Mouse (Mus musculus): ENCODE measurements around the gene Exoc4.
A peak's percentile ranks its signal among the peaks of the same experiment; 100 is the strongest.

Gene Exoc4

GRCm38 (mm10) chr6:33709340-33709739 lies 460.5 kb downstream of the Exoc4 start:
- Histone ChIP-seq H3K27me3 (ENCODE audit: control insufficient read depth, insufficient read depth, low read length, poor library complexity, severe bottlenecking) (no peaks in the 10 kb centered on the region), H3K36me3 (ENCODE audit: control insufficient read depth, insufficient read depth, low read length, poor library complexity, severe bottlenecking) (no peaks in the 10 kb centered on the region)
- no peak for DNase-seq (ENCODE audit: low read depth, low spot score)

DNA sequence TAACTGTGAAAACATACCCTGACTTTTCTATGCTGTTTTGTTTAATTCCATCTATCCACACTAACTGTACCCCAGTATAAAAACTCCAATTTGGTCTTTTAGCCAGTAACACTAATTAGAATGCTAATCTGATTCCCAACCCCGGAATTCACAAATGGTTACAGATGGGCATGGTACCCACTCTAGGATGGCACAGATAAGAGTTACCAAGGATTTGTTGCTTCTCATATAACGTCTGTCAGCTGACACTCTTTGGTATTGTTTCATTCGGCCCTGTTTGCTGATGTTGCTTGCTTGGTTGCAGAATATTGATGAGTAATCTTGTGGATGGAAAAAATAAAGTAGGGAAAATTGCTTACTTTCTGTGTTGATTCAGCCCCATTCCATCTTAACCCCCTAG lies 462.9 kb downstream of the Exoc4 start:
- no peak for DNase-seq (ENCODE audit: low read depth, low spot score)
- H3K27me3 ChIP-seq (ENCODE audit: control insufficient read depth, insufficient read depth, low read length, poor library complexity, severe bottlenecking): no peaks in the 10 kb centered on the region
- H3K36me3 ChIP-seq (ENCODE audit: control insufficient read depth, insufficient read depth, low read length, poor library complexity, severe bottlenecking): no peaks in the 10 kb centered on the region; the same call in 1 of the 2 replicates

GRCm38 (mm10) chr6:33712540-33713118 lies 463.7 kb downstream of the Exoc4 start:
- Histone ChIP-seq H3K27me3 (ENCODE audit: control insufficient read depth, insufficient read depth, low read length, poor library complexity, severe bottlenecking) (no peaks in the 10 kb centered on the region), H3K36me3 (ENCODE audit: control insufficient read depth, insufficient read depth, low read length, poor library complexity, severe bottlenecking) (no peaks in the 10 kb centered on the region; the same call in 1 of the 2 replicates)
- DNase-seq (ENCODE audit: low read depth, low spot score): no peak

GRCm38 (mm10) chr6:33716254-33716965 lies 467.5 kb downstream of the Exoc4 start:
- no peaks in the 10 kb centered on the region for H3K27me3 ChIP-seq (ENCODE audit: control insufficient read depth, insufficient read depth, low read length, poor library complexity, severe bottlenecking)
- H3K36me3 ChIP-seq (ENCODE audit: control insufficient read depth, insufficient read depth, low read length, poor library complexity, severe bottlenecking): no peaks in the 10 kb centered on the region; the same call in 1 of the 2 replicates
- no peak for DNase-seq (ENCODE audit: low read depth, low spot score)

GRCm38 (mm10) chr6:33721166-33721565 lies 472.3 kb downstream of the Exoc4 start:
- Histone ChIP-seq H3K36me3 (ENCODE audit: control insufficient read depth, insufficient read depth, low read length, poor library complexity, severe bottlenecking) (no peaks in the 10 kb centered on the region; the same call in 1 of the 2 replicates), H3K27me3 (ENCODE audit: control insufficient read depth, insufficient read depth, low read length, poor library complexity, severe bottlenecking) (no peaks in the 10 kb centered on the region)
- DNase-seq (ENCODE audit: low read depth, low spot score): no peak

GRCm38 (mm10) chr6:33722811-33723210 lies 473.9 kb downstream of the Exoc4 start:
- no peak for DNase-seq (ENCODE audit: low read depth, low spot score)
- no peaks in the 10 kb centered on the region for H3K36me3 ChIP-seq (ENCODE audit: control insufficient read depth, insufficient read depth, low read length, poor library complexity, severe bottlenecking)
- no peaks in the 10 kb centered on the region for H3K27me3 ChIP-seq (ENCODE audit: control insufficient read depth, insufficient read depth, low read length, poor library complexity, severe bottlenecking)

GRCm38 (mm10) chr6:33724596-33724995 lies 475.7 kb downstream of the Exoc4 start:
- DNase-seq (ENCODE audit: low read depth, low spot score): no peak
- Histone ChIP-seq H3K36me3 (ENCODE audit: control insufficient read depth, insufficient read depth, low read length, poor library complexity, severe bottlenecking) (no peaks in the 10 kb centered on the region), H3K27me3 (ENCODE audit: control insufficient read depth, insufficient read depth, low read length, poor library complexity, severe bottlenecking) (no peaks in the 10 kb centered on the region)

GRCm38 (mm10) chr6:33727271-33727670 lies 478.4 kb downstream of the Exoc4 start:
- no peaks in the 10 kb centered on the region for H3K36me3 ChIP-seq (ENCODE audit: control insufficient read depth, insufficient read depth, low read length, poor library complexity, severe bottlenecking)
- no peaks in the 10 kb centered on the region for H3K27me3 ChIP-seq (ENCODE audit: control insufficient read depth, insufficient read depth, low read length, poor library complexity, severe bottlenecking)

GRCm38 (mm10) chr6:33732214-33732613 lies 483.3 kb downstream of the Exoc4 start:
- no peaks in the 10 kb centered on the region for H3K27me3 ChIP-seq (ENCODE audit: control insufficient read depth, insufficient read depth, low read length, poor library complexity, severe bottlenecking)
- no peaks in the 10 kb centered on the region for H3K36me3 ChIP-seq (ENCODE audit: control insufficient read depth, insufficient read depth, low read length, poor library complexity, severe bottlenecking)
- DNase-seq (ENCODE audit: low read depth, low spot score): no peak

More at GRCm38 (mm10) chr6:33727271-33727670, 478.4 kb downstream of the Exoc4 start:
- no peak for DNase-seq (ENCODE audit: low read depth, low spot score)

DNA sequence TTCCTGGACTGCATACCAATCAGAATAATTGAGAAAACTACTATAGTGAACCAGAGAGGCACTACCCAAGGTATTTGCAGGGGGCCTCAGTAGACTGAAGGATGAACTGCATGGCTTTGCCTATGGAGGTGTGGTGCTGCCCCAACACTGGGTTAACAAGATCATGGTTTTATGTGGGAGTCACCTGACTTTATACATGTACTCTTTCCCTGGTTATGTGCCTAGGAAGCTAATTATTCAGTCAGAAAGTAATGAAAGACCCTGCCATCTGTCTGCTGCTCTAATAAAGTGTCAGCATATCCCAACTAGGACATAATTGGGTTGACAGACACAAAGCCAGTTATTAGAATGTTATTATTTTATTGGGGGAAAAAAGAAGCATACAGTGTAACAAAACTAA lies 484.7 kb downstream of the Exoc4 start:
- Histone ChIP-seq H3K36me3 (ENCODE audit: control insufficient read depth, insufficient read depth, low read length, poor library complexity, severe bottlenecking) (no peaks in the 10 kb centered on the region), H3K27me3 (ENCODE audit: control insufficient read depth, insufficient read depth, low read length, poor library complexity, severe bottlenecking) (no peaks in the 10 kb centered on the region)
- DNase-seq (ENCODE audit: low read depth, low spot score): no peak

DNA sequence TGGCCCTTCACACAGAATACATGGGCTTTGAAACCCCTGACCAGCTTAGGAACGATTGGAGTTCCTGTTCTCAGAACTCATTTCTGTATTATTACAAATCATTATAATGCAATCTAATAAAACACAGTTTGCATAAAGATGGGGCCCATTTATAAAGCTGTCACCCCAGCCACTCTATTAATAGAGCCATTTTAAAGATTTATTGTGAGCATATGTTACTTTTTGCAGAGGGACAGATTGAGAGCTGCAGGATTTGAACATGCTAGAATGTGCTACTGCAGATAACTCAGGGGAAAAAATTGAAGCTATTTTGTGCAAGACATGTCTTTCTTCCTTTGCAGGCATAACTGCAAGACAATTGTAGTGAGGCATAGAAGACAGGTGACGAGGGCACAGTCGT lies 485.1 kb downstream of the Exoc4 start:
- no peak for DNase-seq (ENCODE audit: low read depth, low spot score)
- no peaks in the 10 kb centered on the region for H3K27me3 ChIP-seq (ENCODE audit: control insufficient read depth, insufficient read depth, low read length, poor library complexity, severe bottlenecking)
- no peaks in the 10 kb centered on the region for H3K36me3 ChIP-seq (ENCODE audit: control insufficient read depth, insufficient read depth, low read length, poor library complexity, severe bottlenecking)

GRCm38 (mm10) chr6:33738857-33739291 lies 490.0 kb downstream of the Exoc4 start:
- Histone ChIP-seq H3K27me3 (ENCODE audit: control insufficient read depth, insufficient read depth, low read length, poor library complexity, severe bottlenecking) (no peaks in the 10 kb centered on the region), H3K36me3 (ENCODE audit: control insufficient read depth, insufficient read depth, low read length, poor library complexity, severe bottlenecking) (no peaks in the 10 kb centered on the region)
- DNase-seq (ENCODE audit: low read depth, low spot score): peak; percentile 16

DNA sequence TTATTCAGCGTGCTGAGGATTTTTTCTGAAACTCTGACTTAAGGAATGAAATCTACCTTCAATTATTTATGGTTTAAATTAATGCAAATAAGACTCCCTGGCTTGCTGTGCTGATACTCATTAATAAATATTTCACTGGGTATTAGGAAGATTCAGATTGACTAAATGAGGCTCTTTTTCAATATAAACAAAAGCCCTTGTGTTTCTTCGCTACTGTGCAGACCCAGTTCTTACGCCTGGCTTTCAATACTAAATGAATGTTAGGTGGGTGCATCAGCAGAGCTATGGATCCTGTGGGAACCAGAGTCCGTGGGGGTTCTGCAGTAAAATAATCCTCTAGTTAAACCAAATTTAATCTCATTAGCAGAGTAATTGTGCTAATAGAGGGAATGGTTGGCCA lies 490.4 kb downstream of the Exoc4 start:
- no peak for DNase-seq (ENCODE audit: low read depth, low spot score)
- Histone ChIP-seq H3K27me3 (ENCODE audit: control insufficient read depth, insufficient read depth, low read length, poor library complexity, severe bottlenecking) (no peaks in the 10 kb centered on the region), H3K36me3 (ENCODE audit: control insufficient read depth, insufficient read depth, low read length, poor library complexity, severe bottlenecking) (no peaks in the 10 kb centered on the region)

DNA sequence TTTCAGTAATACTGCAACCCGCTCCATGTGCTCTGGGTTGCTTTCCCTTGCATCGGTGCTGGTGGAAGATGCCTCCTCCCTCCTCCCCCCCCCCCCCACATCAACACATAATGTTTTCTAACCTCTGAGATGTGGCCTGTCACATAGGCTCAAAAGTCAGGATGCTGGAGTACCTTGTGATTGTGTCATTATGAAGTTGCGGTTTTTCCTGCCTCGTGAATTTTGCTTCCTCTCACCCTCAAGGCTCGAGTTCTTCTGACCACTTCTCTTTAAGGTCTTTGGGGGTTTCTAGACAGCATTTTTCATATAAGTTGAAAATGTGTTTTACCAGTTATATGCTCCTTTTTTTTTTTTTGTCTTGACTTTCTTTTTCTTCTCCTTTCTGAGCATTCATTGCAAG lies 507.1 kb downstream of the Exoc4 start:
- Histone ChIP-seq H3K36me3 (ENCODE audit: control insufficient read depth, insufficient read depth, low read length, poor library complexity, severe bottlenecking) (no peaks in the 10 kb centered on the region), H3K27me3 (ENCODE audit: control insufficient read depth, insufficient read depth, low read length, poor library complexity, severe bottlenecking) (no peaks in the 10 kb centered on the region)
- DNase-seq (ENCODE audit: low read depth, low spot score): no peak

DNA sequence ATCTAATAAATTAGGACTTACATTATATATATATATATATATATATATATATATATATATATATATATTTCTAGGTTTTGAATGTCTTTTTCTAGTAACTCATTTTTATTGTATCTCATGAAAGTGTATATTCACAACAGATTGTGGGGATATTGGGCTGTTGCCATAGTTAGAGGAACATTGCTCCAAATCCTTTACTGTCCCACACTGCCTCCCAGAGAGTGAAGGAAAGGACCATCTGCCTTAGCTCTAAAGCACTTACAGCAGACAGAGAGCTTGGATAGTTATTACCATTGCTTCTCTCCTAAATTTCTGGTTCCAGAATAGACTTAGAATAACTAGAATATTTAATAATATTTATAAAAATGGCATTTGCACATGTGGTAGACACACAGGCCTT lies 512.7 kb downstream of the Exoc4 start:
- 0 out of 2 replicates have a peak, but pooled peaks cover 2% of the 10 kb centered on the region for H3K36me3 ChIP-seq (ENCODE audit: control insufficient read depth, insufficient read depth, low read length, poor library complexity, severe bottlenecking)
- no peaks in the 10 kb centered on the region for H3K27me3 ChIP-seq (ENCODE audit: control insufficient read depth, insufficient read depth, low read length, poor library complexity, severe bottlenecking)
- DNase-seq (ENCODE audit: low read depth, low spot score): no peak
